Mouse (Mus musculus) NIH3T3 (cell line): ENCODE data around the gene Slc22a22.
"Not testable (repeated sequence)": the region's sequence is repeated elsewhere in the genome, so short reads cannot be mapped to it uniquely, and the experiment has no call there.

ENCODE experiments used
- DNase-seq: peaks from one replicate; pipeline ENCODE4 v3.0.0-alpha.2; 2012; ENCODE audit warnings: low read depth

Slc22a22 gene

GRCm38 (mm10) chr15:57380381-57380780 is 97.0 kb downstream of the Slc22a22 start:
- no peak for DNase-seq

- DNase-seq = peak; percentile 87
Measured at GRCm38 (mm10) chr15:57366446-57366845, 111.0 kb downstream of the Slc22a22 start.

GRCm38 (mm10) chr15:57355278-57355677 is 122.1 kb downstream of the Slc22a22 start:
- DNase-seq = no peak

GRCm38 (mm10) chr15:57340499-57340898 is 136.9 kb downstream of the Slc22a22 start:
- no peak for DNase-seq

- DNase-seq = no peak
Measured at GRCm38 (mm10) chr15:57331326-57331725, 146.1 kb downstream of the Slc22a22 start.

GRCm38 (mm10) chr15:57318001-57318400 is 159.4 kb downstream of the Slc22a22 start:
- no peak for DNase-seq

GRCm38 (mm10) chr15:57316486-57316885 is 160.9 kb downstream of the Slc22a22 start:
- no peak for DNase-seq

GRCm38 (mm10) chr15:57302710-57303109 is 174.7 kb downstream of the Slc22a22 start:
- DNase-seq = no peak

GRCm38 (mm10) chr15:57278505-57278904 is 198.9 kb downstream of the Slc22a22 start:
- peak; percentile 2 for DNase-seq

- DNase-seq = peak; percentile 24
Measured at GRCm38 (mm10) chr15:57276411-57276810, 201.0 kb downstream of the Slc22a22 start.

- DNase-seq = not testable (repeated sequence)
Measured at GRCm38 (mm10) chr15:57240061-57240460, 237.4 kb downstream of the Slc22a22 start.

GRCm38 (mm10) chr15:57230439-57230838 is 247.0 kb downstream of the Slc22a22 start:
- peak; percentile 46 for DNase-seq

GRCm38 (mm10) chr15:57205315-57205714 is 272.1 kb downstream of the Slc22a22 start:
- no peak for DNase-seq

- no peak for DNase-seq
Measured at GRCm38 (mm10) chr15:57204444-57204930, 272.9 kb downstream of the Slc22a22 start.
